Mouse (Mus musculus) heart, postnatal 0 days (tissue): ENCODE data around the gene Nlgn1.

Experiments used
- CTCF ChIP-seq: IDR thresholded peaks from 2 replicates; pipeline ENCODE4 v1.5.1; 2016; ENCODE audit warnings: antibody characterized with exemption, control low read depth, low read depth
- EP300 ChIP-seq: IDR thresholded peaks from 2 replicates; pipeline ENCODE4 v1.6.1; 2016; ENCODE audit warnings: antibody characterized with exemption, low read depth

GRCm38 (mm10) chr3:26002863-26003608, 329.2 kb downstream of the Nlgn1 start:
- TF ChIP-seq EP300 (no peak), CTCF (no peak)
